Mouse (Mus musculus): Measurements from ENCODE around the gene Dppa5a.
"Not testable (repeated sequence)": the region's sequence is repeated elsewhere in the genome, so short reads cannot be mapped to it uniquely, and the experiment has no call there.

Dppa5a gene

DNA sequence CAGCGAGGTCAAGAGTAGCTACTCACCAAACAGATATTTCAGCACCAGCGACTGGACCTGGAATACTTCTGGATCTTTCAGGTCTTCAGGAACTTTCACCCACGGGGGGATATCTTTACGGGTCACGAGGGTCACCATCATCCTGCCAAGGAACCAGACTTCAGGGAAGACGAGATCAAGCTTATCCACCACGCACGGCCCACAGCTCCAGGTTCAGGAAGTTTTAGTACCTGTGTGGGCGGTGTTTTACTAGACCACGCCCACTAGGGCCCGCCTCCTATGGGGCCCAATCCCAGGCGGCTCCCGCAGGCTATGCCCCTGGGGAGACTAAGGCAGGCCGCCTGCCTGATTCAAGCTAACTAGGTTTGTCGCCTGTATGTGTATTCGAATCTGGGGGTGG, at the start of gene Dppa5a:
Gene Dppa5a, minus strand, starts transcription at position 219 of the 400 bp plus-strand sequence.
- ATAC-seq (ENCODE audit: insufficient number of reproducible peaks, low FRiP score, low TSS enrichment): not testable (repeated sequence)

DNA sequence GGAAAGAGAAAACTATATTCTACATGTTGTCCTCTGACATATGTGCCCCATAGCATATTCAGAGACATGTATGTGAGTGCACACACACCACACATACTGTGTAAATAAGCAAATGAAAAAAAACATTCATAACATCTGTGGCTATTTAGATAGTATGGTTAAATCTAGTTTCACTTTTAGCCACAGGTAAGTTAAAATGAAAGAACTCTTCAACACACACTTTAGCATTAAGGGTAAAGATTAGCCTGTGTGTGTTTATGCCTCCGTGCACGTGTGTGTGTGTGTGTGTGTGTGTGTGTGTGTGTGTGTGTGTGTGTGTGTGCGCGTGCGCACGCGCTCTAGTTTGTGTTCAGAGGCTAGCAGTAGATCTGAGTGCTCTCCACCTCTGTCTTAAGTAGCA, 33.6 kb upstream of the Dppa5a start:
- no peak for ATAC-seq (ENCODE audit: insufficient number of reproducible peaks, low FRiP score, low TSS enrichment)

DNA sequence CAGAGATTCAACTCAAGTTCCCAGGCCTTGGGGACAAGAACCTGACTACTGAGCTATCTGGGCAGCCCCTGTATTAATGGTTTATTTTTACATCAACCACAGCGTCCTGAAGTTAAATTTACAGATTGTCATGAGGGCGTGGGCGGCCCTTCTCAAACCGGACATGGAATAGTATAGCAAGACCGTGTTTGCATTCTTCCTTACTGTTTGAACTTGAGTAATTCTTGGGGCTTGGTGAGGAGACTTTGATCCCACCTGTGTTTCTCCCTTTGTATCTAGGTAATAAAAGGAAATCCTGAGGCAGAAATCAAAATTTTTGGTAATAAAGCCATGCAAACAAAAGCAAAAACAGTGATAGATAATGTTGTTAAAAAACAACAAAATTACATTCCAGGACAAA, 32.6 kb upstream of the Dppa5a start:
- no peak for ATAC-seq (ENCODE audit: insufficient number of reproducible peaks, low FRiP score, low TSS enrichment)

DNA sequence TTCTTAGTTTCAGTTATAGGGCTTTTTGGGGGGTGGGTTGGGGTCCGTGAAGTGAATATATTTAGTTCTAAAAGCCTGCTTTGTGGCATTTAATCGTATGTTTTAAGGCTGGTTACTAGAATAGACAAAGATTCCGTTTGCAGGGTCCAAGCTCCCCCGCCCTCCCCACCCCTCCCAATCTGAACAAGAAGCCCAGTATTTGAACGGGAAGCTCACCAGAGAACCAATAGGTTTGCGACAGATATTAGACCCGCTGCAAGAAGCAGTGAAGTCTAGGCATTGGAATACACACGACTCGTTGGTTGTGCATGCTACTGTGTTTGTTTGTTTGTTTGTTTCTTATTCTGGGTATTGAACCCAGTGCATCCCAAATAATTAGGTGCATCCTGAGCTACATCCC, 28.5 kb upstream of the Dppa5a start:
- ATAC-seq (ENCODE audit: insufficient number of reproducible peaks, low FRiP score, low TSS enrichment): no peak

DNA sequence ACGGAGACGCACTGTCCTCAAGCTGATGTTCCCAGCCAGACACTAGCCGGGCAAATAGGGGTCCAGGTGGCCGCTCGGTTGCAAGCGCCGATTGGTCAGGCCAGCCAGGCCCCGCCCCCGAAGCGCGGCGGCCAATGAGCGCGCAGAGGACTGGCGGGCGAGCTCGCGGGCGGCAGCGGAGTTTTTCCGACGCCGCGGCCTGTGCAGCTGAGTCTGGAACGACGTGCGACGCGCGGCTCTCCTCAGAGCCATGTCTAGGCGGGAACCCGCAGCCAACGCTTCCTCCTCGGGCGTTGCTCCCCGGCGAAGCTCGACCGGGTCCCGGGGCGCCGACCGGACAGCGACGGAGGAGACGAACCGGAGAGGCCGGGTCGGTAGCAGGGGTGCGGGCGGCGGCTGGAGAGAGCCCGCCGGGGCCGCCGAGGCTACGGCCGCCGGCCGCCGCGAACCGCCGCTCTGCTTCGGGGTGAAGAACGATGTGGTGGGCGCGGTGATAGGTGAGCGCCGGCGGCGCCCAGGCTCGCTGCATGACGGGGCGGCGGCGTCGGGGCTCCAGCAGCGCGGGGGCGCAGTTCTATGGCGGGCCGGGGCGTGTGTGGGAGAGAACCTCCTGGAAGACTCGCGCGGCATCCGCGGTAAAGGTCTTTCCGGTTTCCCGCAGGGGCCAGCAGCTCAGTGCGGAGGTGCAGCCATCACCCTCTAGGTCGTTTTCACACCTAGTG, 27.8 kb upstream of the Dppa5a start, which contains the start of gene Ddx43:
Gene Ddx43, plus strand, starts transcription at position 148 of the 722 bp plus-strand sequence.
- ATAC-seq (ENCODE audit: insufficient number of reproducible peaks, low FRiP score, low TSS enrichment): no peak

DNA sequence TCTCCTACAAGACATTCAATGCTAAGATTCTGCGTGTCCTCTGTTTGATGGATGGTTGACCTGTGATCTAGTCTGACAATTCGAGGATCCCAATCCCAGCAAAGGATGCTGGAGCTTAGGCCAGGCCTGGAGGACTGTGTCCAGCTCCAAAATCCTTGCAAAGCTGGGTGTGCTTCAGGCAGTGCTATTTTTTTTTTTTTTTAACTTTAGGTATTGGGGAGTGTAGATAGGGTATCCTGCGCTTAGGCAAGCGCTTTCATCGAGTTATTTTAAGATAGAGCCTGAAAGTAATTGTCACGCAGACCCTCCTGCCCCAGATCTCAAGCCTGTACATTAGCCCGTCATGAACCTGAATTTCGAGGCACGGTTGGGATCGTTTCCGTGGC, 27.3 kb upstream of the Dppa5a start:
- no peak for ATAC-seq (ENCODE audit: insufficient number of reproducible peaks, low FRiP score, low TSS enrichment)

DNA sequence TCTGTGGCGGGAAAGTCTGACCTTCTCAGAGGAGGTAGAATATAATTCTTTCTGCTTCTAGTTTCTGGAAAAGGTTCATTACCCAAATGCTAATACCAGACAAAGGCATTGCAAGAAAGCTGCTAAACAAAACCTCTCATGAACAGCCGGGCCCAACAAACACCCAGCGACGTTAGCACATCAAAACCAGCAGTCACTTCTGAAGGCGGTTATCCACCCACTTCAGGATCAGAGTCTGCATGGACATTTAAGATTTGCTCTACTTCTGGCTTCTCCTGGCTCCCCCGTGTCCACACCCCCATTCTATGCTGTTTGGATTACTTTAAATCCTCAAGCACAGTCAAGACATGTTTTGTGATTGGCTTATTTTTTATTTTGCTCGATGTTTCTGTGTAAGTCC, 26.6 kb upstream of the Dppa5a start:
- ATAC-seq (ENCODE audit: insufficient number of reproducible peaks, low FRiP score, low TSS enrichment): no peak

DNA sequence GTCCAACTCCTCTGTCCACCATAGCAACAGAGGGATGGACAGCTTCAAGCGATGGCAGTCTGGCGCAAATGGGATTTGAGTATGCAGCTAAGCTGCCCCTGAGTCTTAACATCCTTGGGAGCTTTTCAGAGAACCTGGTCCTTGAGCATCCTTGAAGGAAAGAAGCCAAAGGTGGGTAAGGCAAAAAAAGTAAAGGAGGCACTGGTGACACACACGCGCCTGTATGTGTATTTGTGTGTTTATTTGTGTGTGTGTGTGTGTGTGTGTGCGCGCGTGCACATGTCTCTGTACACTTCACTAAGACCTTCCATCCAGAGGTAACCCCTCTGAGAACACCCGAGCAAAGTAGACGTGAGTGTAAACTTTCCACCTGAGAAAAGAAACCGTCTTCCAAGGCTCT, 25.8 kb upstream of the Dppa5a start:
- ATAC-seq (ENCODE audit: insufficient number of reproducible peaks, low FRiP score, low TSS enrichment): no peak

DNA sequence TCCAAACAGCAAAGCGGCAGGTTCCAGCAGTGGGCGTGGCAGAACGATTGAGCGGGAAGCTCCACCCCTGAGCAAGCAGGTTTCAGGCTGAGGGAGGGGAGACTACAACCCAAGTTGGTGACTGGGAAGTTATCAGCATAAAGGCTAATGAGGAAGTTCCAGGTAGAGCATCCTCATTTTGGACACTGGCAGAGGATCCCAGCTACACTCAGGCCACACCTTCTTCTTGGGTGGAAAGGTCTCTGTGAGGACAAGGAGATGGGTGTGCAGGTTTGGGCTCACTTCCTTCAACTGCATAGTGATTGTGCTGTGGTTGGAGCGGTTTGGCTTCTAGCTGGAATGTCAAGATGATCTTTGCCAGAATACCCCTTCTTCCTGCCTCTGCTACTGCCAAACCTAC, 22.0 kb upstream of the Dppa5a start:
- ATAC-seq (ENCODE audit: insufficient number of reproducible peaks, low FRiP score, low TSS enrichment): no peak

DNA sequence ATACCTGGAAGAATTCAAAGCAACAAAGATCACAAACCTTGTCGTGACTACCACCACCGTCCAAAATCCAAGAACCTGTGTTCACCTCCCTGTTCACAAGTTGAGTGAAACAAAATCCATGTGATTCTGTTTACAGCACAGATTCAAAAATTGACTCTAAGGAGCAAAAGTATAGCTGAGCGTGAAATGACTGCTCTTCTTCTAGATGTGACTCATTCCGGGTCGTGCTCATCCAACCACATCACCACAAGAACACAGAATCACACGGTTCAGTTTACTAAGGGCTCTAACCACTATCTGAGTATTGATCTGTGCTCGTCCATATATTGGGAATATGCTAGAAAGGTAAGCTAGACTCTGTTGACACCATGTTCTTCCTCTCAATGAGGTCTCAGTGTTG, 19.0 kb upstream of the Dppa5a start:
- ATAC-seq (ENCODE audit: insufficient number of reproducible peaks, low FRiP score, low TSS enrichment): no peak

DNA sequence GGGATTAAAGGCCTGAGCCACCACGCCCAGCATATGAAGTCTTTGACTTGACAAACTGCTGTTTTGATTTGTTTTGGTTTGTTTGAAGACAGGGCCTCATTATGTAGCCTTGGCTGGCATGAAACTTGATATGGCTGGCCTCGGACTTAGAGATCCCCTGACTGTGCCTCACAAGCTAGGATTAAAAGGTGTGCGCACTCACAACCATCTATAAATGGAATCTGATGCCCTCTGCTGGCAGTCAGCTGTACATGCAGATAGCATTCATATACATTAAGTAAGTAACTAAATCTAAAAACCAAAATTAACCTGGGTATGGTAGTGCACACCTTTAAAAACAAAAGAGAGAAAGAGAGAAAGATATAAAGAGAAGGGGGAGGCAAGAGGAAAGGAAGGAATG, 17.9 kb upstream of the Dppa5a start:
- ATAC-seq (ENCODE audit: insufficient number of reproducible peaks, low FRiP score, low TSS enrichment): no peak

DNA sequence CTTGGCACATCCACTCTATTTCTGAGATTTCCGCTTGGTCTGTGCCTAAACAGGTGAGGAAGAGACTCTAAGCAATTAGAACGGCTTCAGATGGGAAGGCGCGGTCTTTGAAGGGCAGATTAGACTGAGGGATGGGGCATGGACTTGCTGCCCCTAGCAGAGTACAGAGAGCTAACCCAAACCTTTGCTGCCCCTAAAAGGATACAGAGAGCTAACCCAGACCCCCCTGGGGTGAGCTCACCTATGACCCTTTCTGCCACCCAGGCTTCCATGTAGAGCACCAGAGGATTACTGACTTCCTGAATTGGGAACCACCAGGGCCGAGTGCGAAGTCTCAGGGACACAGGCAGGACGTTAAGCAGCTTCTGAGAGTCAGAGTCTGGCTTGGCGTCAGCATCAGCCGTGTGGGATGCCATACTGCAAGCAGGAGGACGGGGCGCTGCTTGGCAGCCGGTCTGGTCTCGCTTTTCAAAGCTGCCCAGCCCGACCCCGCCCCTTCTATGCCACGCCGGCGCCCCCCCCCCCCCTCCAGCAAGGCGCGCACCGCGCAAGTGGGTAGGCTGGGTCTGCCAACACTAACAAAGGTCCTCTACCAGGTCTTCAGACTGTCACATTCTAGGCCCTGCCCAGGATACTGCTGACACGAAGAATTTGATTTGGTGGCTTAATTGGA, 10.3 kb upstream of the Dppa5a start, which contains the start of gene Ooep:
Gene Ooep, minus strand, starts transcription at position 613 of the 673 bp plus-strand sequence.
- no peak for ATAC-seq (ENCODE audit: insufficient number of reproducible peaks, low FRiP score, low TSS enrichment)

DNA sequence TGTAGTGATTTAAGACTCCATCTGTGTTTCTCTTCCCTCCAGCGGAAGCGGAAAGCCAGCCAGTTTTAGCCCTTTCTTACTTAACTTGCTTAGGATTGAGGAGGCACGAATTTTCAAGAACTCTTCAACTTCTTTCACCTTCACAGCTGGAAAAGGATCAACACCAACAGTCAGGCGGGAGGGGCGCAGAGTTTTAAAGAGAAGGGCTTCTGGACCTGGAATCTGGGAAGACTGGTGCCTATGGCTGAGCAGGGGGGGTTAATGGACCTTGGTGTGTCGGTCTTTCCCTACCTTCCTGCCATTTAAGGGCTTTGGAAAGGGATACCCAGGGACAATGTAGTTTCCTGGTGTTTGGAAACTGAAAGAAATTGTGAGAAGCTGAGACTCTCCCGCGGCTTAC, 9.6 kb upstream of the Dppa5a start:
- no peak for ATAC-seq (ENCODE audit: insufficient number of reproducible peaks, low FRiP score, low TSS enrichment)

DNA sequence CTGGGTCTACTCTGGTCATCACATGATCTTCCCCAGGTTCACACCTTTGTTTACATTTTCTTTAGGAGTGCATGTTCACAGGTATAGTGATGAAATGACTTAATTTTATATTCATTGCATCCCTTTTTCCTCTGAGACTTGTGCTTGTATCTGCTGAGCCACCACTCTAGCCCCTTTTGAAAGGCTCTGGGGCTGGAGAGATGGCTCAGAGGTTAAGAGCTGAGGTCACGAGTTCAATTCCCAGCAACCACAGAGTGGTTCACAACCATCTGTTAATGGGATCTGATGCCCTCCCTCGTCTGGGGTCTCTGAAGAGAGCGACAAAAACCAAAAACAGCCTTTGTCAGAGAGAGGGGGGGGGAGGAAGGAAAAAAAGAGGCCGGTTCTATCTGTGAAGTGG, 7.5 kb upstream of the Dppa5a start:
- ATAC-seq (ENCODE audit: insufficient number of reproducible peaks, low FRiP score, low TSS enrichment): no peak

DNA sequence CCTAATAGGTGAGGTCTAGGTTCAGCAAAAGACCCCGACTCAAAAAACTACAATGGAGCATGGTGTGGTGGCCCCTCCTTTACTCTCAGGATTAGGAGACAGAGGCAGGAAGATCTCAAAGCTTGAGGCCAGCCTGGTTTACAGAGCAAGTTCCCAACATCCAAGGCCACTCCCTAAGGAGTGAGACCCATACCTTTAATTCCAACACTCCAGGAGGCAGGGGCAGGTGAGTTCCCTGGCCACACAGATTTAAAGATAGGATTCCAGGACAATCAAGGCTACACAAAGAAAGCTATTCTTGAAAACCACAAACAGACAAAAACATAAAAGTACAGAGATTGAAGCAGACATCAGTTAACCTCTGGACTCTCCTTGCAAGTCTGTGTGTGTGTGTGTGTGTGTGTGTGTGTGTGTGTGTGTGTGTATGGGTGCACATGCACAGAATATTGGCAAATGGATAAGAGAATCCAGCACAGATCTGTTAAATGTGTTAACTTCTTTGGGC, 7.0 kb upstream of the Dppa5a start:
- ATAC-seq (ENCODE audit: insufficient number of reproducible peaks, low FRiP score, low TSS enrichment): no peak

DNA sequence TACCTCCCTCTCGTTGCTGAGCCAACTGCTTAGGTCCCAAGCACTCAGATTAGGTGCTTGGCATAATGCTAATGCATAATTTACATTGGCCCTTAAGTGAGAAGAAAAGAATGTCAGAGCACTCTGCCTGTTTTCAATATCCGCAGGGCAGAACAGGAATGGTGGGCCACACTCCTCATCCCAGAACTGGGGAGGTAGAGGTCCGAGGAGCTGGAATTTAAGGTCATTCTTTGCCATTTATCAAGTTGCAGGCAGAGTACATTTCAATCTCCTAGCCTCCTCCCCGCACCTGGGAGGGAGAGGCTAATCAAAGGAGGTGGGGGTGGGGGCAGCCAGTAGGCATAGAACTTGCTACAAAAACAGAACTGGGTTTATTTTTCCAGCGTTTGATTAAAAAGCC, 6.4 kb upstream of the Dppa5a start:
- no peak for ATAC-seq (ENCODE audit: insufficient number of reproducible peaks, low FRiP score, low TSS enrichment)

DNA sequence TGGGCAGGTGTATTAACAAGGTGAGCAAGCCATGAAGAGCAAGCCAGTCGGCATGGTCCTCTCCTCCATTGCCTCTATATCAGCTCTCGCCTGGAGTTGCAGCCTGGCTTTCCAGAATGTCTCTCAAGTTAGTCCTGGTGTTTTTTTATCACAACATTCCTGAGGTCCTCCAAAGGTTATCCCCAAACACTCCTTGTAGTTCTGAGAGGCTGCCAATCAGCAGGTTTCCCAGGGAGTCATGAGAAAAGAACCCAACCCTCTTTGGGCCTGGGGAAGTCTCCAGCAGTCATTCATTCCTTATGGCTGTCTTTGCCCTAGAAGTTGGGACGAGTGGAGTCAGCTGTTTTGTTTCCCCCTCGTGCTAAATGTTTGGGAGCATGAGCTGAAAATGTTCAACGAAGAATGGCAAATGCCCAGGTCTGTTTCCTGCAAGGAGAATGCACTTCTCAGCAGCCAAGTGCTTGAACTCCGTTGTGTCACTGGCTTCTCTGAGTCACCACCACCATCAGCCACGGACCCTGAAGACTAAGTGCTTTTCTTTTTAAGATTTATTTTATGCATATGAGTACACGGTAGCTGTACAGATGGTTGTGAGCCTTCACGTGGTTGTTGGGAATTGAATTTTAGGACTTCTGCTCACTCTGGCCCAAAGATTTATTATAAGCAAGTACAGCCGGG, 5.0 kb upstream of the Dppa5a start:
- no peak for ATAC-seq (ENCODE audit: insufficient number of reproducible peaks, low FRiP score, low TSS enrichment)

DNA sequence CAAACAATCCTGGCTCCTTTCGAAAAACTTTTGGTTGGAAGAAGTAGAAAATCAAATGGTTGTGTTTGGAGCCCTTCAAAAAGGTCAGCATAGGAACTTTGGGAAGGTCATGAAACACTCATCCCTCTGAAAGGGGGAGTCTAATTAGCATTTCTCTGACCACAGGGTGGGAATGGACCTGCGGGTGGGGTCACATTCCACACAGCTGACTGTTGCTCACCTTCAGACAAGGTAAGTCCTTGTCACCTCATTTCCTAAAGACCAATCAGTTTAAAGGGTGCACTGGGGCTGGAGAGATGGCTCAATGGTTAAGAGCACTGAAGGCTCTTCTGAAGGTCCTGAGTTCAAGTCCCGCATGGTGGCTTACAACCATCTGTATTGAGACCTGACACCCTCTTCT, 3.5 kb upstream of the Dppa5a start:
- ATAC-seq (ENCODE audit: insufficient number of reproducible peaks, low FRiP score, low TSS enrichment): no peak

DNA sequence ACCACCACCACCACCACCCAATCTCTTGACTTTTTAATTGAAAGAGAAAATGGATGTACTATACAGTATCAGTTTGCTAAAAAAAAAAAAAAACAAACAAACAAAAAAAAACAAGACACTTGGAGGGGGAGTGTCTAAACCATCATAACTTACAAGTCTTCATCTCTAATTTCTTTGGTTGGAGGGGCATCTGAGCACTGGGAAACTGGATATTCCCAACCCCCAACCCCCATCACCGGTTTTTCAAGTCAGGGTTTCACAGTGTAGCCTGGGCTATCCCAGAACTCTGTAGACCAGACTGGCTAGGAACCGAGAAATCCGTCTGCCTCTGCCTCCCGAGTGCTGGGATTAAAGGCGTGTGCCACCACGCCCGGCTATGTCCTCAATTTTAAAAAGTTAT, 1.8 kb upstream of the Dppa5a start:
- no peak for ATAC-seq (ENCODE audit: insufficient number of reproducible peaks, low FRiP score, low TSS enrichment)

DNA sequence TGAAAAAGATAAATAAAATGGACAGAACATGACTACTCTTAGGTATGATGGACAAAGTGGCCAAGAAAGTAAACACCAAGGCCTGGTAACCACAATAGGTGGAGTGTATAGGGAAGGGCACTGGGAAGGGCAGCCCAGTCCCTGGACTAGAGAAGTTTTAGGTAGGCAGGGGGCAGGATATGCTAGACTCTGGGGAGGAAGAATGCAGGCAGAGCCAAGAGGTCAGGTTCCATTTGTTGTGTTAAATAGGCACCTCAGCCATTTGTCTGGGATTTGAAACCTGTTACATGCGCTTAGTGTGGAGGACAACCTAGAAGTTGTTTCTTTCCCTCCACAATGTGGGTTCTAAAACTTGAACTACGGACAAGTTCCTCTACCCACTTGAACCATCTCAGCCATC, 1.4 kb upstream of the Dppa5a start:
- no peak for ATAC-seq (ENCODE audit: insufficient number of reproducible peaks, low FRiP score, low TSS enrichment)

DNA sequence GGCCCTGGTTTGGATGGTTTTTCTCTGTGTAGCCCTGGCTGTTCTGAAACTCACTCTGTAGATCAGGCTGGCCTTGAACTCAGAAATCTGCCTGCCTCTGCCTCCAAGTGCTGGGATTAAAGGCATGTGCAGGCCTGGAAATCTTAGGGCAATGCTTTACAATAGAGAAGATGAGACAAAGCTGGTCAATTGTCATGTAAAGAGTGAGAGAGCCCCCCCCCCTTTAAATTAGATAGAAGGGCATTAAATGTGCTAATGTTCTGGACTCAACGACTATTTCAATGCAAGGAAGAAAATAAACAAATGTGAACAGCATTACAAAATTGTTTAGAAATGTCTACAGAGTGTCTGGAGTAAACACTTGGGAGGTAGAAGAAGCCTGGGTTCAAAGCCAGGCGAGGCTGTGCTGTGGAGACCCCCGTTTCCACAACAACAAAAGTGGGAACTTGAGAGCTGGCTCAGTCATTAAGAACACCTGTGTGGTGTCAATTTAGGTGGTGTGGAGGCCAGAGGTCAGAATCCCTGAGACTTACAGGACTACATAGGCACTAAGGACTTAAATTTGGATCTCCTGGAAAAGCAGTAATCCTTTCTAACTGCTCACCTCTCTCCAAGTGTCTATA, 805 bp upstream of the Dppa5a start:
- ATAC-seq (ENCODE audit: insufficient number of reproducible peaks, low FRiP score, low TSS enrichment): no peak
